Mouse (Mus musculus) heart, embryonic 11.5 days (tissue): ENCODE data around the gene Inpp4b. TPM values are rescaled to one million over a fixed set of nuclear protein-coding genes. Genes with fewer than 3 reads are reported as not detected.

Source experiments
- ATAC-seq: fragments of 200-750 bp; cut with Nextera tagmentation; replicated peaks from 2 replicates; pipeline ENCODE4 v1.8.0; 2017; ENCODE audit warnings: moderate library complexity; ENCODE audit not compliant: insufficient number of reproducible peaks, low FRiP score, low TSS enrichment
- H3K27ac ChIP-seq: fragments of 300-500 bp; sonication (generic); 2 replicates; pipeline ENCODE4 v1.5.1; 2014; ENCODE audit warnings: mild to moderate bottlenecking, low read depth, low read length
- H3K27me3 ChIP-seq: fragments of 300-500 bp; sonication (generic); 2 replicates; pipeline ENCODE4 v1.6.1; 2014; ENCODE audit warnings: mild to moderate bottlenecking, low read length, mixed read lengths; ENCODE audit not compliant: control insufficient read depth, insufficient read depth
- H3K36me3 ChIP-seq: fragments of 300-500 bp; sonication (generic); 2 replicates; pipeline ENCODE4 v1.6.1; 2014; ENCODE audit warnings: mild to moderate bottlenecking, low read length, moderate library complexity, mixed read lengths; ENCODE audit not compliant: control insufficient read depth, insufficient read depth
- H3K4me1 ChIP-seq: fragments of 300-500 bp; sonication (generic); 2 replicates; pipeline ENCODE4 v1.6.1; 2014; ENCODE audit warnings: low read length; ENCODE audit not compliant: control insufficient read depth, insufficient read depth
- H3K4me2 ChIP-seq: fragments of 300-500 bp; sonication (generic); 2 replicates; pipeline ENCODE4 v1.6.1; 2014; ENCODE audit warnings: mild to moderate bottlenecking, moderate library complexity
- H3K4me3 ChIP-seq: fragments of 300-500 bp; sonication (generic); 2 replicates; pipeline ENCODE4 v1.5.1; 2014; ENCODE audit warnings: low read depth, low read length
- H3K9ac ChIP-seq: fragments of 300-500 bp; sonication (generic); 2 replicates; pipeline ENCODE4 v1.6.1; 2014; ENCODE audit warnings: mild to moderate bottlenecking, low read depth, low read length, moderate library complexity
- H3K9me3 ChIP-seq: fragments of 300-500 bp; sonication (generic); replicated peaks from 2 replicates; pipeline ENCODE4 v1.6.1; 2016; ENCODE audit warnings: low read length; ENCODE audit not compliant: control insufficient read depth
- WGBS: fragments of 180-500 bp; shearing (Covaris S2); extraction: QIAGEN DNeasy Blood & Tissue Kit; methylation state at CpG from one replicate; pipeline ENCODE4 v1.1.7; 2014; ENCODE audit not compliant: insufficient replicate concordance; 5-methylcytosine and 5-hydroxymethylcytosine counted together
- polyA plus RNA-seq: library from polyadenylated mRNA; unstranded; fragments of >200 nt; fragmentation: Nextera tagmentation; extraction: Ambion mirVana; gene quantifications from 2 replicates; pipeline ENCODE4 v1.2.1, GENCODE M21; 2014

Gene Inpp4b
- polyA plus RNA-seq, 1 experiment from 2014 or later, result 8.0 TPM

- no peak overlapping the region for H3K4me2 ChIP-seq
- no peak overlapping the region for H3K27ac ChIP-seq
- no peaks in the 10 kb centered on the region for H3K4me1 ChIP-seq
- H3K9me3 ChIP-seq, result no peaks in the 10 kb centered on the region
- H3K9ac ChIP-seq, result no peak overlapping the region
- no peaks in the 10 kb centered on the region for H3K27me3 ChIP-seq
- WGBS, result 76% methylated on average over 4 of the region's 4 CpGs
- ATAC-seq, result no peak
- no peaks in the 10 kb centered on the region for H3K36me3 ChIP-seq
- H3K4me3 ChIP-seq, result no peak overlapping the region
These were observed 431.7 kb downstream of the Inpp4b start for GRCm38 (mm10) chr8:81774010-81774409.

GRCm38 (mm10) chr8:81774454-81774853 lies 432.1 kb downstream of the Inpp4b start:
- 59% methylated on average over 1 of the region's 1 CpGs for WGBS
- no peak for ATAC-seq
- H3K4me1 ChIP-seq, result no peaks in the 10 kb centered on the region
- H3K4me3 ChIP-seq, result no peak overlapping the region
- no peaks in the 10 kb centered on the region for H3K36me3 ChIP-seq
- H3K27me3 ChIP-seq, result no peaks in the 10 kb centered on the region
- no peaks in the 10 kb centered on the region for H3K9me3 ChIP-seq
- H3K4me2 ChIP-seq, result no peak overlapping the region
- no peak overlapping the region for H3K9ac ChIP-seq
- no peak overlapping the region for H3K27ac ChIP-seq

- WGBS, result 58% methylated on average over 4 of the region's 4 CpGs
- no peak overlapping the region for H3K27ac ChIP-seq
- H3K4me3 ChIP-seq, result no peak overlapping the region
- no peaks in the 10 kb centered on the region for H3K27me3 ChIP-seq
- H3K9ac ChIP-seq, result no peak overlapping the region
- no peaks in the 10 kb centered on the region for H3K4me1 ChIP-seq
- H3K36me3 ChIP-seq, result no peaks in the 10 kb centered on the region
- H3K4me2 ChIP-seq, result no peak overlapping the region
- H3K9me3 ChIP-seq, result no peaks in the 10 kb centered on the region
- ATAC-seq, result no peak
These were observed 434.3 kb downstream of the Inpp4b start for GRCm38 (mm10) chr8:81776516-81777237.

DNA sequence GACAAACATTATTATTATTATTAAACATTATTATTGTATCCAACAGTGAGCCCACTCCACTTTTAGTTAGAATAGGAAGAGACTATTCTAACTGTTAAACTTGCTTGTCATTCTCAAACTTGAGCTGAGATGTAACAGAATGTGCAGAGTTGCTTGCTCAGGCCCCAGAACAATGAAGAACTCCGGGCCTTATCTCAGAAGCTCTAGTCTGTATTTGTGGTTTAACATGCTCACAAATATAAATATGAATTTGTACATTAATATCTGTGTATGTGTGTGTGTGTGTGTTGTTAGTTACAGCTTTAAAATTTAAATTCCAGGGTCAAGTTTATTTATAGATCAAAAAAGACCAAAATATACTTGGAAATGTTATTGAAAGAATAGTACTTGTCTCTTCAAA lies 435.3 kb downstream of the Inpp4b start:
- no peak overlapping the region for H3K9ac ChIP-seq
- no peaks in the 10 kb centered on the region for H3K27me3 ChIP-seq
- H3K27ac ChIP-seq, result no peak overlapping the region
- H3K4me3 ChIP-seq, result no peak overlapping the region
- H3K4me1 ChIP-seq, result no peaks in the 10 kb centered on the region
- H3K9me3 ChIP-seq, result no peaks in the 10 kb centered on the region
- 62% methylated on average over 1 of the region's 1 CpGs for WGBS
- no peaks in the 10 kb centered on the region for H3K36me3 ChIP-seq
- no peak overlapping the region for H3K4me2 ChIP-seq
- no peak for ATAC-seq

DNA sequence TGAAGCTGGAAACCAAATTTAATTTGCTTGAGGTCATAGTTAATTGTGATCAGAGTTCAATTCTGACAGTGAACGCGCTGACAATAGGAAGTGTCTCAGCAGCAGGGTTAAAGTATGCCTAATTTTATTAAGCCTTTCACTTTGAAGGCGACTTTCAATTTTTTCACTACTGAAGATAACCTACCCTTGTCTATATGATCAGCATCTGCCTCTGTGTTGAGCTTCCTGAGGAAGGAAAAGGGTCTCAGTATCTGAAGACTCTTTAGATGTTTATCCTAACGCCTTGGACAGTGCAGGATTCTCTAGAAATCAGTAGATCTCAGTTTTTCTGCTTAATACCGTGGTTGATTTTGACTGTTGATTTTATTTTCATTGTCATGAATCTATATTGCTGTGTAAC lies 437.1 kb downstream of the Inpp4b start:
- no peak for ATAC-seq
- H3K9ac ChIP-seq, result no peak overlapping the region
- no peaks in the 10 kb centered on the region for H3K4me1 ChIP-seq
- H3K4me3 ChIP-seq, result no peak overlapping the region
- H3K27me3 ChIP-seq, result no peaks in the 10 kb centered on the region
- H3K27ac ChIP-seq, result no peak overlapping the region
- H3K4me2 ChIP-seq, result no peak overlapping the region
- WGBS, result 79% methylated on average over 5 of the region's 5 CpGs
- no peaks in the 10 kb centered on the region for H3K36me3 ChIP-seq
- H3K9me3 ChIP-seq, result no peaks in the 10 kb centered on the region

- Histone ChIP-seq H3K4me2 (no peak overlapping the region), H3K9ac (no peak overlapping the region), H3K9me3 (no peaks in the 10 kb centered on the region), H3K27me3 (no peaks in the 10 kb centered on the region), H3K4me3 (no peak overlapping the region), H3K4me1 (no peaks in the 10 kb centered on the region), H3K27ac (no peak overlapping the region), H3K36me3 (no peaks in the 10 kb centered on the region)
- ATAC-seq, result no peak
- WGBS, result 82% methylated on average over 6 of the region's 6 CpGs
These were observed 437.8 kb downstream of the Inpp4b start for GRCm38 (mm10) chr8:81780166-81780565.

GRCm38 (mm10) chr8:81780921-81781675 lies 438.7 kb downstream of the Inpp4b start:
- WGBS, result 88% methylated on average over 2 of the region's 2 CpGs
- Histone ChIP-seq H3K36me3 (no peaks in the 10 kb centered on the region), H3K4me2 (no peak overlapping the region), H3K27ac (no peak overlapping the region), H3K27me3 (no peaks in the 10 kb centered on the region), H3K9me3 (no peaks in the 10 kb centered on the region), H3K4me3 (no peak overlapping the region), H3K4me1 (no peaks in the 10 kb centered on the region), H3K9ac (no peak overlapping the region)
- no peak for ATAC-seq

DNA sequence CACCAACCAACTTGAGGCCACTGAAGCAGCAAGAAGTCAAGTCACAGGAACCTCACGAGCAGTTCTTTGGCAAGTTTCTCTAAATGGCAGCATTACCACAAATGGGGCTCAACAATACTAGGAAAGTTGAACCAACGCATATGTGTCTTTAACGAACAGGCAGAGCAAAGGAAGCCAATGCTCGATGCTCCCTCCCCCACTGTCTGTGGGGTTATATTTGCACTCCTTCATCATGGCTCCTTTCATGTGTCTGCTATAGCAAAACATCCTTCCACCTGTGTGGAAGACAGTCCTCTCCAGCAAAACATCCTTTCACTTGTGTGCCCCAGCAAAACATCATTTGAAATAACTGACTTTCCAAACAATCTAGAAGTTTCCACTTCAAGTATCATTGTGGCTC lies 440.4 kb downstream of the Inpp4b start:
- Histone ChIP-seq H3K36me3 (no peaks in the 10 kb centered on the region), H3K4me2 (no peak overlapping the region), H3K27me3 (no peaks in the 10 kb centered on the region), H3K9me3 (no peaks in the 10 kb centered on the region), H3K4me3 (no peak overlapping the region), H3K9ac (no peak overlapping the region), H3K4me1 (no peaks in the 10 kb centered on the region), H3K27ac (no peak overlapping the region)
- 82% methylated on average over 4 of the region's 4 CpGs for WGBS
- no peak for ATAC-seq

- no peak overlapping the region for H3K9ac ChIP-seq
- H3K4me2 ChIP-seq, result no peak overlapping the region
- ATAC-seq, result no peak
- H3K4me3 ChIP-seq, result no peak overlapping the region
- H3K36me3 ChIP-seq, result no peaks in the 10 kb centered on the region
- H3K27me3 ChIP-seq, result no peaks in the 10 kb centered on the region
- no peak overlapping the region for H3K27ac ChIP-seq
- WGBS, result 59% methylated on average over 3 of the region's 3 CpGs
- no peaks in the 10 kb centered on the region for H3K9me3 ChIP-seq
- no peaks in the 10 kb centered on the region for H3K4me1 ChIP-seq
These were observed 442.4 kb downstream of the Inpp4b start for GRCm38 (mm10) chr8:81784775-81785174.
